8 mouse cellular contexts compared by ENCODE assay signal in genomic region chr1:87036334-87036733, GRCm38 (mm10). TPM values are rescaled to one million over a fixed set of nuclear protein-coding genes. Genes with fewer than 3 reads are reported as not detected.
DNase-seq lines count a peak whose midpoint lies in the region; ATAC-seq lines count a peak whose summit lies in the region.

No protein-coding gene starts in this region.

- DNase-seq in heart, adult 11 months, result peak; percentile 95
- no peak for DNase-seq in heart, postnatal 36 days
- DNase-seq in 3134 (ENCODE audit: extremely low read depth, insufficient read length, low spot score), result peak; percentile 66
- DNase-seq in limb, embryonic 11.5 days (ENCODE audit: low spot score), result peak; percentile 48
- no peak for DNase-seq in adrenal gland, postnatal 36 days
- no peak for DNase-seq in spleen, adult 12 weeks (ENCODE audit: low spot score)

- peaks cover 20% of the 10 kb centered on the region for H3K4me1 ChIP-seq in forebrain, embryonic 13.5 days
- peaks cover 18% of the 10 kb centered on the region for H3K4me1 ChIP-seq in limb, embryonic 11.5 days (ENCODE audit: control insufficient read depth, insufficient read depth, low read length)

- WGBS in forebrain, embryonic 13.5 days, result 49% methylated on average over 3 of the region's 3 CpGs
- WGBS in limb, embryonic 11.5 days, result 40% methylated on average over 3 of the region's 3 CpGs

- no peaks in the 10 kb centered on the region for H3K9me3 ChIP-seq in forebrain, embryonic 13.5 days (replicated peaks)
- no peaks in the 10 kb centered on the region for H3K9me3 ChIP-seq in limb, embryonic 11.5 days (ENCODE audit: control insufficient read depth, low read length)

- H3K4me2 ChIP-seq in forebrain, embryonic 13.5 days, result no peak overlapping the region
- H3K4me2 ChIP-seq in limb, embryonic 11.5 days (ENCODE audit: low read depth, severe bottlenecking), result no peak overlapping the region

- peak overlapping the region; percentile 30; the same call in 1 of the 2 replicates for H3K9ac ChIP-seq in forebrain, embryonic 13.5 days
- peak overlapping the region; percentile 34 for H3K9ac ChIP-seq in limb, embryonic 11.5 days (ENCODE audit: low read length)

- intact Hi-C loops in heart, postnatal 36 days (cut with DNase I), result no loop called here

- H3K4me3 ChIP-seq in forebrain, embryonic 13.5 days, result no peak overlapping the region
- H3K4me3 ChIP-seq in limb, embryonic 11.5 days (ENCODE audit: low read depth, low read length), result no peak overlapping the region

- H3K27me3 ChIP-seq in forebrain, embryonic 13.5 days, result no peaks in the 10 kb centered on the region
- H3K27me3 ChIP-seq in limb, embryonic 11.5 days (ENCODE audit: control insufficient read depth, insufficient read depth, low read length), result no peaks in the 10 kb centered on the region

- no peak; the same call in 1 of the 2 replicates for ATAC-seq in forebrain, embryonic 13.5 days
- no peak for ATAC-seq in limb, embryonic 11.5 days (ENCODE audit: insufficient number of reproducible peaks, low FRiP score, low TSS enrichment, low read depth)
- ATAC-seq in granulocyte monocyte progenitor cell, adult 5-6 weeks (replicated peaks; ENCODE audit: poor library complexity, severe bottlenecking), result no peak

- peak overlapping the region; percentile 79; the same call in 1 of the 2 replicates for H3K27ac ChIP-seq in forebrain, embryonic 13.5 days
- peak overlapping the region; percentile 92 for H3K27ac ChIP-seq in limb, embryonic 11.5 days (replicated peaks; ENCODE audit: low read depth, low read length)

- H3K36me3 ChIP-seq in forebrain, embryonic 13.5 days (ENCODE audit: poor library complexity, severe bottlenecking), result no peaks in the 10 kb centered on the region
- no peaks in the 10 kb centered on the region for H3K36me3 ChIP-seq in limb, embryonic 11.5 days (ENCODE audit: control insufficient read depth, insufficient read depth, low read length)

RNA-seq across cellular contexts. Expression of gene Alppl2, which starts 53.4 kb away (rescaled TPM):
- not detected for total RNA-seq in heart, postnatal 36 days (2021)
- polyA plus RNA-seq in forebrain, embryonic 13.5 days (2015; fragmentation: Nextera tagmentation; extraction: Ambion mirVana), result not detected in 2 replicates
- polyA plus RNA-seq in limb, embryonic 11.5 days (2014; fragmentation: Nextera tagmentation; extraction: Ambion mirVana), result not detected in 2 replicates
- not detected for total RNA-seq in adrenal gland, postnatal 36 days (2021)
- not detected in 2 replicates for total RNA-seq in granulocyte monocyte progenitor cell, adult 5-6 weeks (2014; fragmentation: Nextera tagmentation)
- not detected in 2 replicates for total RNA-seq in granulocyte monocyte progenitor cell, adult 5-6 weeks (2017)

Comparison
In these comparisons a context has a peak if more than half of its experiments do, and no peak if none do; other contexts are left out.
1. DNase-seq: peak in heart, adult 11 months (single experiment), 3134 (single experiment) and limb, embryonic 11.5 days (single experiment); none in heart, postnatal 36 days (0 of 2), adrenal gland, postnatal 36 days (0 of 2) and spleen, adult 12 weeks (single experiment).